Mouse (Mus musculus) layer of hippocampus, adult 9-10 months (tissue): ENCODE results near the gene Cstf1.

Source experiments
- DNase-seq: peaks from one replicate; pipeline ENCODE4 v3.0.0; 2022; ENCODE audit warnings: low spot score

Gene Cstf1

DNA sequence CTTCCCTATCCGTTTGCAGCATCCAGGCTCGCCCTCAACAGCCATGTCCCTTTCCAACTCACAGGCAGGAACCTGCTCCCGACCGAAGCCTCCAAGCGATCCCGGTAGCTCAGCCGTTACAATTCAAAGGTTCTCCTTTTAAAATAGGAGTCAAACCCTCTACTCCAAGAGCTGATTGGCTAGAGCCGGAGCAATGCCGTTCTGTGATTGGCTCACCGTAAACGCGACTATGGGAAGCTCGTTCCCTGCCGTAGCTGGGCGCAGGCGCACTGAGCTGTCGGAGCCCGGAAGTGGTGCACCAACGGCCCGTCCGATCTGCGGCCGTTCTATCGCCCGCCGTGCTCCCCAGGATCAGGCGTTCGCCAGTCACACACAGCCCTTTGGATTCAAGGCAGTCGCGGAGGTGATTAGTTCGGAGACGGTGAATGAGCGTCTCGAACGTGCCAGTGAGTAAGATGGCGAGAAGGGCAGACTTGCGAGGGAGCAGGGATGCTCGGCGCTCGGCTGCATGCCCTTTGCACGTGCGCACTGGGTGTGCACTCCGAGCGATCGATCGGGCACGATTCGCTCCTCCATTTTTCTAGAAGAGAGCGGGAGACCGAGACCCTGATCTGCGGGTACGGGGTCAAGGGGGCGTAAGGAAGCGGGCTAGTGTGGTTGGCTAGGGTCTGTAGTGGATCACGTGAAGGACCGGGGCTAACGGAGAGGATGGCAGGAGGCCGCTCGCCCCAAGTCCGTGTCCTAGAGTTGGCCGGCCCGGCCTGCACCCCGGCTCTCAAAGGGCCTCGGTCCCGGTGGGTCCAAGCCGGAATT lies at the start of gene Cstf1, which contains the start of gene Aurka:
Cstf1 (plus strand) TSS at position 271 of the 813 bp plus-strand sequence.
Aurka (minus strand) TSS at position 125 of the 813 bp plus-strand sequence.
- peak; percentile 91 for DNase-seq

DNA sequence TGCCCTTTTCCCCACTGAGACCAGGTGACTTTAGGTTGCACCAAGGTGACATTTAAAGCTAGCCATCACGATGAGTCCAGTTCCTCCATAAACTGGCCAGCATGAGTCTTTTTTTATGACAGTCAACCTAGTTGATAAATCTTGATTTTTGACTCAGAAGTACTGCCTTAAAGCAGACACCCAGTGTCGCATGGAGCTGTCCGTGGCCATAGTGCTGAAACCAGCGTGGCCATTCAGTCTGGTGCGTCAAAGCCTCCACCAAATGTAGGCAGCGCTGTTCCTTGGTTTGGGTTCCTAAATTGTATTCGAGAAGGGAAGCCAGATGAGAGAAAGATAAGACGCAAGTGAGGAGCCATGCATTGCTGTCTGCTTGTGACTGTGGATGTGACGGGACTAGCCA lies 49.6 kb upstream of the Cstf1 start:
- DNase-seq: no peak

DNA sequence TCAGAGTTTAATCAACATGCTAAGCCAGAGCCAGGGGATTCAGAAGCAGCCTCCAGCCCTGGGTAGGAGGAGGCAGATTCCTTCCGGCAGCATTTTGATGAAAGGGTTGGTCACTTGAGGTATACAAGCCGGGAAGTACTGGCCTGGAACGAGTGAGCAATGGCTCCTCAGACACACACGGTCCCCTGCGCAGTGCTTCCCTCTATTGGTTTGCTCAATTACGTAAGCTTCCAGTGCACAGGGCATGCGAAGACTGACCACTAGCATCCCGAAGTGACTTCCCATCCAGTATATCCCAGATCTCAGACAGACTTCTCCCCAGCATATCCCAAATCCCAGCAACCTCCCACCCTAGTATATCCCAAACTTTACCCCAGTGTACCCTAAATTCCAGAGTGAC lies 42.2 kb upstream of the Cstf1 start:
- DNase-seq: no peak

DNA sequence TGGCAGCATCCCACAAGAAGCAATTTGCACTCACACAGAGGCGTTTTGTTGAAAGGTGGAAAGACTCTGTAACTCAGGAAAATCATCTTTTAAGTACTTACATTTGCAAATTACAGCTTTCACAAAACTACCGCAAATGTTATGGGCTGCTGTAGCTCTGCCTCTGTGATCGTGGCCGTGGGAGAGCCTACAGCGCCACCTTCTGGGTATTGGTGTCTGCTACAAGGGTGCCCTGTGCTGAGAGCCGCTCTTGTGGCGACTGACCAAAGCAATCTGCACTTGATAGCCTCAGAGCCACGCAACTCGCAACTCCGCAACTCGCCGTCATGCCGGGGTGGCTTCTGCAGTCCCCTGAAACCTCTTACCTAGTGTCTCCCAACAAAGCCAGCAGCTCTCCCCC lies 41.3 kb upstream of the Cstf1 start:
- peak; percentile 62 for DNase-seq

DNA sequence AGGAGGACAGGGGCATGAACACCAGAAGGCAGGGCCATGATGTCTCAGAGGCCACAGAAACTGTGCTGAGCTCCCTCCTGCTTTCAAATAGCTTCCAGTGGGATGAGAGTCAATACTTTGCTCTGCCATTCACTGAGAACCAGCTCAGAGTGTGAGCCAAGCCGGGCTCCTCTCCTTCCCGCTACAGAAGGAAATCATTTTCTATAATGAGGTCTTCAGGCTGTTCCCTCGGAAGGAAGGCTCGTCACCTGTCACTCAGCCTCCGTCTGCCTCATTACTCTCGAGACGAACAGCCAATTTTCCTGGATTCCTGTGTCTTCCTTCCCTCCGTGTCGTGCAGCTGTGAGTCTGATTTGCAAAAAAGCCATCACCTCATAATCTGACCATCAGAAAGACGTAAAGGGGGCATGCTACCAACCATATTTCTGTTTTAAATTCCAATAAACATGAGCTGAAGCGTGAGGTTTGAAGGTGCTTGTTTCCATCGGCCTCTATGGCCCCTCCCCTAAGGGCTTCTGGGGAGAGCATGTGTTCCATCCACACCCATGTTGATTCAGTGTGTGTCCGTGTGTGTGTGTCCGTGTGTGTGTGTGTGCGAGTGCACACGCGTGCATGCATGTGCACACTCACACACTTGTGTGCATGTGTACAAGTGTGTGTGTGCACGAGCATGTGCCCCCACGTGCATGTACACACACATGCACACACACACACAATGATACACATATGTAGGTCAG lies 32.1 kb upstream of the Cstf1 start:
- no peak for DNase-seq

DNA sequence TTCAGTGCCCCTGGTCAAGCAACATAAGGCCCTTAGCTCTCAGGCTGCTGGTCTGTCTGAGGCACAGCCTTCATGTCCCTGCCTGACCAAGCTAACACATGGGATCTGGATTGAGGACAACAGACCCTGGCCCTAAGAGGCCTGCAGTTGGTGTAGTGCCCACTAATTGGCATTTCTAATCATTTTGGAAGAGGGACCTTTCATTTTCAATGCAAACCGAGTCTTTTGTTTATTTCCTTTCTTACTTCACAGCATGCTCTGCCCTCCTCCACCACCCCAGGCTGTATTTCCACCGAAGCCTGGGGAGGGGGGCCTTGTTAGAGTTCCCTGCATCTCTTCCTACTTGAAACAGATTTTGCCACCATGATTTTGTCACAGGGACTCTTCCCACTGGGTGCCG lies 29.5 kb upstream of the Cstf1 start:
- no peak for DNase-seq

DNA sequence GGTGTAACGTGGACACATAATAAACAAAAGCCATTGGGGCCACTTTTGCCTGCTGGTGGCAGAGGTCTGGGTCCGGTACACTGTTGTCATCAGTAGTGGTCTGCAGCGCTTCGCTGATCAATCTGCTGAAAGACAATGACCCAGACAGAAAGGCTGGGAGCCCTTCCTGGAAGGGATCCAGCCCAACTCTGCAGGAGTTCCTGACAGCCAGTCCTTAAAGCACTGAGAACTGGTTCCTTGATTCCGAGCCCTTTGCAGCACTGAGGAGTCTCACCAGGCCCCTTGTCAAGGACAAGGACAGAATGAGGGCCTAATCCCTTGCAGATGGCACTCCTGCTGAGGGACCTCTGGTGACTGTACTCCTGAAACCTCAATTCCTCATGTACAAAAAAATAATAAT lies 28.9 kb upstream of the Cstf1 start:
- no peak for DNase-seq

DNA sequence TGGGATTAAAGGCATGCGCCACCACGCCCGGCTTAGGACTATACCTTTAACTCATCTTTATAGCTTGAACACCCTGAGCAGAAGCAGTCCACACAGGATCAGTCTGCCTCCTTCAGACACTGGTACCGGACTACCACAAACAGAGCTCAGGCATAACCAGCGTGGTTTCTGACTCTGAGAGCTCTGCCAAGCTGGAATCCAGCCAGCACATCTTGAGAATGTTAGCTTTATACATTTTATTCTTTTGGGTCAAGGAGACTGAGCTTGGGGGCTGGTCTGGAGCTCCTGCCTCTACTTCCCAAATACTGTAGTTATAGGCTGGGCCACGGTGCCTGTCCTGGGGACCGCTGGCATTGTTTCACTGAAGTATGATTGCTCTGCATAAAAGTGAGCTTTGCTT lies 26.7 kb upstream of the Cstf1 start:
- no peak for DNase-seq

DNA sequence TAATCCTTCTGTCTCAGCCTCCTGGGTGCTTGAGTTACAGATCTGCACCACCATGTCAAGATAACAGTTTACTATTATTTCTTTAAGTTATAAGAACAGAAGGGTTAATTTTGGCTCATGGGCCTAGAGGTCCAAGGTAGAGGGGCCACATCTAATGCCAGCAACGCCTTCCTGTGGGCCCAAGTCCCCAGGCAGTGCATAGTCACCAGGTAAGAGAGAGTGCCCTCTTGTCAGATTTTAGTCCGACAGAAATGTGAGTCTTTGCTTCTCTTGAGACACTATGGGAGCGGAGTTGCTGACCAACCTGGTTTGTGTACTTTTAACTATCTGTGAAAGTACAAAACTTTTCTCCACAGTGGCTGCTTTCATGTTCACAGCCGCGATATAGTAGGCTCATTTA lies 25.8 kb upstream of the Cstf1 start:
- no peak for DNase-seq

DNA sequence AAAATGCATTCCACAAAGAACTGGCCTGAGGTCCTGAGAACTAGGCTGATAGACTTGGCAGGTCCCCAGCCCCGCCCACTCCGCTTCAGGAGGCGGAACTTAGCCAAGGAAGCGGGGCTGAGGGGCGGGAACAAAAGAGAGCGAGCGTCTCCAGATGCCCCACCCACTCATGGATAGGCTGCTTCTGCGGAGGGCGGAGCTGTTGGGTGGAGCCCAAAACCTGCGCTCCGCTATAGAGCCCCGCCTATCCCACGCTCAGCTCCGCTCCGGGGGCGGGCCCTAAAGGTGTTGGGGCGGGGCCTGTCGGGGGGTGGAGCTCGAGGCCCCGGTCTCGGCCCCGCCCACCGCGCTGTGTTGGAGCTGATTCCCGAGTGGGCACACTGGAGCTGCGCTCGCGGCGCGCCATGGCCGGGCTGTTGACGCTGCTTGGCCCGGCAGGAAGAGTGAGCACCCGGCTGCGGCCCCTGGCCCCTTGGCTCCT lies 25.2 kb upstream of the Cstf1 start, which contains the start of gene Fam210b:
Fam210b (plus strand) TSS at position 308 of the 481 bp plus-strand sequence.
- DNase-seq: peak; percentile 89

DNA sequence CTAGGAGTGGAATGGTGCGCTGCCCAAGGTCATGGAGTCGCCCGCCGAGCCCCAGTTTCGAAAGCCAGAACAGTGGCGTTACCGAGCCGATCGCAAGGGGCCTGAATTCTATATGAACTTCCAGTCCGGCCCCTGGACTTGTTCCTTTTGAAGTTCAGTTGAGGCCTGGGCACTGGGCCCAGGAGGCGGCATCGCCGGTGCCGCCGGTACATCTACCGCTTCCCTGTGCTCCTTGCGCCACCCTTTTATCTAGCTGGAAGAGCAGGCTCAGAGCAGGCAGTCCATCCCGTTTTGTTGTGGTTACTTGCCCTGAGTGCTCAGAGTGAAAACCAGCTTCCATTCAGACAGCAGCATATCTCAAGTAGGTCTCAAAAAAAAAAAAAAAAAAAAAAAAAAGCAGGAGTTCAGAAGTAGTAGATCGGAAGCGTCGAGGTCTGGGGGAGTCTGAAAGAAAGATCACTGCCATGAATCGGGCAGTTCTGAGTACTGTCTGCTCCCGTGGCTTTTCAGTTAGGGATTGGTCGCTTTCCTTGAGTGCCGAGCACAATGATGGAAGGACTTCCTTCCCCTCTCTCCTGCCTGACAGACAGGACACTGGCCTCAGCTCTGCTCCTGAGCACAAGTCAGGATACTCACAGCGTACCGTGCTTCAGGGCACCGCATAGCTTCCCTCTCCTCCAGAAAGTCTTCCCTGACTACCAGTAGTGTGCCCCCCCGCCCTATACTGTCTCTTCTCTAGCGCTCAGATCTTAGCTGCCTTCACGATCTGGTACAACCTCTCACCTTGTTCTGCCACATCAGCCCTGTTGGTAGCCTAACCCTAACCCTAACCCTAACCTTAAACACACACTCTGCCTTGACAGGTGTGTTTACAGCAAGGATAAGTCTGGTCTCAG lies 24.2 kb upstream of the Cstf1 start:
- DNase-seq: no peak

DNA sequence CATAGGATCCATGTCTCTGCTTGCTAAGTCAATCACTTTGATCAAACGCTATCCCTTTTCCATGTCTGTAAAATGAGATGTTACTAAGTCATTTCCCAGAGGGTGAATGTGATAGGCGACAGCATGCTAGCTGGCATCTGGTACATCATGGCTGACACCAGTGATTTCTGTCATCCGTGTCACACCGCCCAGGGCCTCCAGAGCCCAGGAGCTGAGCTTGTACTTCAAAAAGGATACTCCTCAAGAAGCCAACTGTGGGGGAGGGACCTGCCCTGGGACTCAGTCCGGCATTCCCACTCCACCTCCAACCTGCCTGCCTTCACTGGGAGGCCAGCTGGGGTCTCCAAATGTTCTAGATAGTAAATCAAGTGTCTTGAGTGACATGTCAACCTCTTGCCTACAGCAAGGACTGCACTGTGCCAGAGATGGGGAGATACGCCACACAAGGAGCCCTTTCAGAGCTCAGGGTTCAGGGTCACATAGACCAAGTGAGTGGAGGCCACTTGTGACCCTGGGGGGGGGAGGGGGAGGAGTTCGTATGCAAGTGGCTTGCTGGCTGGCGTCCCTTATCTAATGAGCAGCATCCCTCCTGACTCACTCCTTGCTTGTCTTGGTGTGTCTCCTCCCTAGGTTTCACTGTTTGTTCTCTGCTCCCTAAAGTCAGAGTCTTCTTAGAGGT lies 23.4 kb upstream of the Cstf1 start:
- DNase-seq: no peak

DNA sequence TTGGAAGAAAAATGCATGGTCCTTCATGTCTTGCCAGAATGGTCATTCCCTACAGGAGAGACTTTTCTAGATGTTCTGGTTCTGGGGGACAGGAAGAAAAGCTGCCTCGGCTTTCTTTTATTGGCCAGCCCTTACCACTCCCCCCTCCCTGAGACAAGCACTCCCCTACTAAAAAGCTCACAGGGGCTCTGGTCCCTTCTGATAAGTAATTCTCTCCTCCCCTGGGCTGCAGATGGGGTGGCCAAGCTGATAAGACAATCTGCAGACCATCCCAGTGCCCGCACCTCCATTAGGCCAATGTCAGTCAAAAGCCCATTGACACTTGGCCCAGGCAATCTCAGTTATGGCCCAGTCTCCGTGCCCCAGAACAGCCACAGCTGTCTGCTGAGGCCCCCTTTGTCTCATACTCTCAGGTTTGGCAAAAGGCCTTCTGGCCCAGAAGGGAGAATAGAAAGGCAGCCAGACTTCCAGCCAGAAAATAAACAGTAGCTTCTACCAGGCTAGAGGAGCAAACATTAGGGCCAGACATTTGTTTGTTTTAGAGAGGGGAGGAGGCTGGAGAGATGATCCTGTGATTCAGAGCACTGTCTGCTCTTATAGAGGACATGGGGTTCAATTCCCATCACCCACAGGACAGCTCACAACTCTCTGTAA lies 22.1 kb upstream of the Cstf1 start:
- DNase-seq: no peak

DNA sequence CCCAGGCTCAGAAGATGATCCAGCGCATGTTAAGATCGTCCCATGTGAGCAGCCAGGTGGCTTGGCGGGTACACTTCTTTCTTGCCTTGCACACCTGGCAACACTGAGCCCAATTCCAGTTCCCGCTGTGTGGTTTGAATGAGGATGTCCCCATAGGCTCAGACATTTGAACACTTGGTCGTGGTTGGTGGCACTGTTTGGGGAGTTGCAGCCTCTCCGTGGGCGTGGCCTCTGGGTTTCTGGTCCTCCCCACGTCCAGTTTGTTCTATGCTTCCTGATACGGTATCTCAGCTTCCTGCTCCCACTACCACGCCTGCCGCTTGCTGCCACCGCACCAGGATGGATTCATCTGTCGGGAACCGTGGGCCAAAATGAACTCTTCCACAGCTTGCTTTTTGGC lies 20.7 kb upstream of the Cstf1 start:
- no peak for DNase-seq

DNA sequence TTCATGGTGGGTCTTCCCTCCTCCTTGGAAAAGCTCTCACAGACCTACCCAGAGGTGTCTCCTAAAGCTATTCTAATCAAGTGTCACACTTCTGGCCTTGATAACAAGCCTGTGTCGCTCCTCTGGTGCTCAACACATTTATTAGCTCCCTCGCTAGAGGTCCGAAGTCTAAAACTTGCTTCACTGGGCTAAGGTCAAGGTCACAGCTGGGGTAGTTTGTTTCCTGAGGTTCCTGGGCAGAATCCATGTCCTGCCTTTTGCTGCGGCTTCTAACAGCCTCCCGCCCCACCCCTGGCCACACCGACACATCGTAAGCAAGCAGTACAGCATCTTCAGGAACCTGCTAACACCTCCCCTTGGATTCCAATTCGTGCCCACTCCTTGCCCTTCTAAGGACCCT lies 19.7 kb upstream of the Cstf1 start:
- no peak for DNase-seq

DNA sequence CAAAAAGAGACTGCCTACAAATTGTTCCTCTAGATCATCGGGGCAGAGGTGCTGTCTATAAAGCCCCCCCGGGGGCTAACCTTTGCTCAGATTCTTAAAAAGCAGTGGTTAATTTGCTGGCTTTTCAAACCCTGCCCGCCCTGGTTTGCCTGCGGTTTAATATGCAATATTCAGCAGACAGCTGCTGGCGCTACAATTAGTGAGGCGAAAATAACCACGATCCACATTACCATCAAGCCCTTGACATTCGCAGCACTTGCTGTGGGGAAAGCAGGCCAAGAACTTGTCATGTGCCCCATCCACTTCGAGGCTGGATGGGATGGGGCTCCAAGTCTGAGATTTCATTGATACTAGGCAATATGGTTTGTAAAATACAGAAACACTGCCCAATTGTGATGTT lies 17.3 kb upstream of the Cstf1 start:
- no peak for DNase-seq

DNA sequence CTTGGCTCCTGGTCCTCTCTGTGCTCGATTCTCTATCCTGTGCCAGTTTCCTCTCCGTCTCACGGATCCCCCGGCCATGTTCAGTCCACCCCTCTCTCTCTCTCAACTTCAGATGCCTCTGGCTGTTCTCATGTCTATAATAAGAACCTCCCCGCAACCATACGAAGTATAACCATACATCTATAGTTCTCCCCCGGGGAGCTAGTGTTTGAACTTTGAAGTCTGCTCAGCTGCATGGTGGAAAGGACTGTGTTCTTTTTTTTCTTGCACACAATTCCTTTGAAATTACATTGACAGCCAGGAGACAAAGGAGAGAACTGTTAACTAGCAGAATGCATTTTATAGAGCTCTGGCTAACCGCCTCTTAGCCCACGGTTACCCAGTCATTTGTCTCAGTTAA lies 15.7 kb upstream of the Cstf1 start:
- DNase-seq: no peak

DNA sequence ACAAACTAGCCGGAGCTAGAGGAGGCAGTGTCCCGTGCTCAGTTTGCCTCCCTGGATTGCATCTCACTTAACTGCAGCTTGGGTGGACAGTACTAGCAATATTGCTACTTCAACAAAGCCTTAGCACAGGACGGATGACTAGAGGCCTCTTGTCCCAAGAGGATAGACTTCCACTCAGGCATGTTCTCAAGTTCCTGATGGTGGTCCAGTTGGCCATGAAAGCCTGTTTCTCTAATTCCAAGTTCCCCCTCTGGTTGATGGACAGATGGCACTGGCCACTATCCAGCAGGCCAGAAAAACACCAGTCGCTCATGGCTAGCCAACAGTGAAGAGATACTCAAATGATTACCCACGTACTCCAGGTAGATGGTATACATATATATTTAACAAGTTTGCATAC lies 14.6 kb upstream of the Cstf1 start:
- DNase-seq: no peak

DNA sequence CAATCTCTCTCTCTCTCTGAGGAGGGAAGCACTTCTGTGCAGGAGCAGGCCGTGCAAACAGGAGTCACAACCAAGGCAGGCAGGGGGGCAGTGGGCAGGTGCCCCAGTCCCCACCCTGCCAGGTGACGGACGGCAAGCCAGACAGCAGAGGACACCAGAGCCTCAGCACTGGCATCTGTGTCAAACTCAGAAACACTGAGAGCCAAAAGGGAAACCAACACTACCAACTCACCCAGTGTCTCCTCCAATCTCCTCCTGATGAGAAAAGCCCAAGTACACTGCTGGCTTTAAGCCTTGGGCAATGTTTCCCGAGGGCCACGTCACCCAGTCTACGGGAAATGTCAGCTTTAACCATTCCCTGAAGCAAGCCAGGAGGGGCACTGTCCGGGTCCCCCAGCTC lies 7.3 kb upstream of the Cstf1 start:
- no peak for DNase-seq

DNA sequence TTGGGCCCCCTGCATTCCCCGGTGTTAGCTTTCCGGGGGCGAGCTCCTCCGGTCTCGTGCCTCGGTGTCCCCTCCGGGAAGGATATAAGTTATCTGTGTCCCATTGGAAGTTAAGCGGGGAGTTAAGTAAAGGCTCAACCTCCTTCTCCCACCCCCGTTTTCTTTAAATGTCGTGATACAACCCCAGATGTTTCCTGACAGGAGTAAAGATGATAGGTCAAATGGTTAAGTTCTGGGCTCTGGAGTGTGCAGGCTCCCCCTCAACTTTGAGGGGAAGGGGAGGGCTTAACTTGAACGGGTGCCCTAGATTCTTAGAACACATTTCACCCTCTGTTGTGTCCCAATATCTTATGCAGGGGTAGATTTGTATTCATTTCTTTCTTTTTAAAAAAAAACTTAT lies 777 bp downstream of the Cstf1 start:
- DNase-seq: no peak

DNA sequence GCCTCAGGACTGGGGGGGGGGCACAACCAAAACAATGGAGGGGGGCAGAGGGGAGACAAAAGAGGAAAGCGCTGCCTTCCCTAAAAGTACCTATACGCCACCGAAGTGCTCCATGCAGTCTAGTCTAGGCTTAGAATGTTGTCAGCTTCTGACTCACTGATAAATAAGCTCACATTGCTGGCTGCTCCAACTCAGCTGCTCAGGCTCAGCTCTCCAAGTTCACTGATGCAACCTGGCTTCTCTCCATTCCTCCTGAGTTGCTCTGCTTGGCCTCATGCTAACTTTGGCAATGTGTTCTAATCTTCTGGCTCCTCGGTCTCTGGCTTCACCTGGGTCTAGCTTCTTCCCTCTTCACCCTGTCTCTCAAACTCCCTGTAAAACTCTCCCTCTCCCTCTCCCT lies 6.1 kb downstream of the Cstf1 start:
- no peak for DNase-seq
